Mouse (Mus musculus) neural tube, embryonic 12.5 days (tissue): ENCODE results near the gene Cdk5rap1. TPM values are rescaled to one million over a fixed set of nuclear protein-coding genes. Genes with fewer than 3 reads are reported as not detected.
"Not testable (repeated sequence)": the region's sequence is repeated elsewhere in the genome, so short reads cannot be mapped to it uniquely, and the experiment has no call there.

Source experiments
- ATAC-seq: fragments of 200-750 bp; cut with Nextera tagmentation; 2 replicates; pipeline ENCODE4 v1.8.0; 2017; ENCODE audit warnings: low read depth, mild to moderate bottlenecking, moderate TSS enrichment, moderate library complexity; ENCODE audit not compliant: low FRiP score
- H3K27ac ChIP-seq: fragments of 300-500 bp; sonication (generic); 2 replicates; pipeline ENCODE4 v1.5.1; 2016
- H3K27me3 ChIP-seq: fragments of 300-500 bp; sonication (generic); replicated peaks from 2 replicates; pipeline ENCODE4 v1.6.1; 2016; ENCODE audit warnings: mild to moderate bottlenecking
- H3K36me3 ChIP-seq: fragments of 300-500 bp; sonication (generic); 2 replicates; pipeline ENCODE4 v1.6.1; 2016; ENCODE audit warnings: mild to moderate bottlenecking
- H3K4me1 ChIP-seq: fragments of 300-500 bp; sonication (generic); 2 replicates; pipeline ENCODE4 v1.6.1; 2016
- H3K4me2 ChIP-seq: fragments of 300-500 bp; sonication (generic); replicated peaks from 2 replicates; pipeline ENCODE4 v1.6.1; 2016; ENCODE audit warnings: mild to moderate bottlenecking
- H3K4me3 ChIP-seq: fragments of 300-500 bp; sonication (generic); 2 replicates; pipeline ENCODE4 v1.5.1; 2016
- H3K9ac ChIP-seq: fragments of 300-500 bp; sonication (generic); 2 replicates; pipeline ENCODE4 v1.6.1; 2016; ENCODE audit warnings: mild to moderate bottlenecking
- H3K9me3 ChIP-seq: fragments of 300-500 bp; sonication (generic); 2 replicates; pipeline ENCODE4 v1.6.1; 2016; ENCODE audit warnings: mild to moderate bottlenecking
- WGBS: fragments of 180-500 bp; shearing (Covaris S2); methylation state at CpG from one replicate; pipeline ENCODE4 v1.1.7; 2016; 5-methylcytosine and 5-hydroxymethylcytosine counted together
- polyA plus RNA-seq: library from polyadenylated mRNA; unstranded; fragments of >200 nt; fragmentation: Nextera tagmentation; extraction: Ambion mirVana; gene quantifications from 2 replicates; pipeline ENCODE4 v1.2.1, GENCODE M21; 2016

Gene Cdk5rap1
- polyA plus RNA-seq, 1 experiment from 2014 or later = 15.7 TPM

DNA sequence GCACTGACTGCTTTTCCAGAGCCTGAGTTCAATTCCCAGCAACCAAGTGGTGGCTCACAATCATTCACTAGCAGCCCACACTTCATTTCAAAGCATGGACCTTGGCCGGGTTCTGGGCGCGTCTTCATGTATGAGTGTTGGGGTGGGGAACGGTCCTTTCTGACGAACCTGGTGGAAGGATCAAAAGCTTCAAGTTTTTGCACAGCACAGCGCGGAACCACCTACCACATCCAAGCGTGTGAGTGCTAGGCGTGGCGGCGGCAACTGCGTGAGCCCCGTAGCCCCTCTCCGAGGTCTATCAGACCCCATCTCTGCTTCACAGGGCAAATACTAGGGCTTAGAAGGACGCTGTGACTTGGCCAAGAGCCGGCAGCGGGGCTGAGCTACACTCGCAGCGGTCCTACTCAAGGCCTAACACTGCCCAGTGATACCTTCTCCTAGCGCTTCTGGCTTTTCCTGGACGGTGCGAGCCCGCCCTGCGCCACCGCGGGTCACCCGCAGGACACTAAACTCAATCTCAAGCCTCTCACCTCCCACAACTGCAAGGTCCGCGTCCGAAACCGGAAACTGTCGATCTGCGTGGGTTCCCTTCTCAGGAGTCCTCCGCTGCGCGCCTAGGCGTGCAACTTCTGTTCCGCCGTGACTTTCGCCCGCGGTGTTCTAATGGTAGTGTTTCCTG lies 520 bp downstream of the Cdk5rap1 start:
- no peaks in the 10 kb centered on the region for H3K27me3 ChIP-seq
- 0 out of 2 replicates have a peak, but pooled peaks cover 11% of the 10 kb centered on the region for H3K36me3 ChIP-seq
- under 1% methylated on average over 42 of the region's 42 CpGs for WGBS
- 0 out of 2 replicates have a peak, but pooled peaks cover 4% of the 10 kb centered on the region for H3K4me1 ChIP-seq
- H3K4me3 ChIP-seq = peak overlapping the region; percentile 76
- peak; percentile 85 for ATAC-seq
- H3K4me2 ChIP-seq = peak overlapping the region; percentile 79
- peak overlapping the region; percentile 90 for H3K9ac ChIP-seq
- H3K27ac ChIP-seq = no peak overlapping the region
- no peaks in the 10 kb centered on the region for H3K9me3 ChIP-seq

GRCm38 (mm10) chr2:154367510-154367909 lies 5.3 kb downstream of the Cdk5rap1 start:
- H3K27ac ChIP-seq = no peak overlapping the region
- ATAC-seq = no peak
- 96% methylated on average over 1 of the region's 1 CpGs for WGBS
- H3K4me3 ChIP-seq = no peak overlapping the region
- no peak overlapping the region for H3K9ac ChIP-seq
- H3K9me3 ChIP-seq = no peaks in the 10 kb centered on the region
- peaks cover 41% of the 10 kb centered on the region for H3K36me3 ChIP-seq
- no peak overlapping the region for H3K4me2 ChIP-seq
- no peaks in the 10 kb centered on the region for H3K4me1 ChIP-seq
- no peaks in the 10 kb centered on the region for H3K27me3 ChIP-seq

DNA sequence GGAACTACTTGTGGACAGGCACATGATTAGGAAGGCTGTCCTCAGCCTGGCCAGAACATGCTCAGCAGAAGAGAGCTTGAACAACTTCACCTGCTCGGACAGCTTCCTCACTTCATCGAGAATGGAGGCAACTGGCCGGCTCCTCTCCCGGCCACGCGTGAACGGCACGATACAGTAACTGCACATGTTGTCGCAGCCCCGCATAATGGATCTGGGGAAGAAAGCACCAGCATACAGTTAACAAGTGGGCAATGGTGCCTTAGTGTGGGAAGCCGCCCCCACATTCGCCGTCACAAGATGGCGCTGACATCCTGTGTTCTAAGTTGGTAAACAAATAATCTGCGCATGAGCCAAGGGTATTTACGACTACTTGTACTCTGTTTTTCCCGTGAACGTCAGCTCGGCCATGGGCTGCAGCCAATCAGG lies 18.8 kb downstream of the Cdk5rap1 start:
- not testable (repeated sequence) for H3K9me3 ChIP-seq
- Histone ChIP-seq H3K4me2 (peak overlapping the region; percentile 43), H3K36me3 (peaks cover 21% of the 10 kb centered on the region; the same call in 1 of the 2 replicates)

DNA sequence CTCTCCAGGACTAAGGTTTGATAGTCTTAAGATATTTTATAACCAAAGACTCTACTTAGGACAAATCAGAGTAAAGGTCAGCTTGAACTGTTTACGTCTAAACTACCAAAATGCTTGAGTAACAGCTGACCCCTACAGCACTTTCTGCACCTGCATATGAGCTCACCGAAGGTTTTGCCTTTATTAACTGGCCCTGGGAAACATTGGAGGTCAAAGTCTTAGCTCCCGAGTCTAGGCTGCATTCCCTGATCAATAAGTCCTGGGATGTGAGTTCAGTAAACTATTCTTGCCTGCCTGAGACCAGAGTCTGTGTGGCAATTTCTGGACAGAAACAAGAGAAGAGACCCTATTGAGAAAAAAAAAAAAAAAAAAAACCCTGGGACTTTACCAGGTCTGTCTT lies 24.7 kb downstream of the Cdk5rap1 start:
- H3K4me3 ChIP-seq = no peak overlapping the region
- no peak for ATAC-seq
- H3K27ac ChIP-seq = no peak overlapping the region
- no peaks in the 10 kb centered on the region for H3K4me1 ChIP-seq
- peaks cover 33% of the 10 kb centered on the region; the same call in 1 of the 2 replicates for H3K36me3 ChIP-seq
- no peak overlapping the region for H3K9ac ChIP-seq
- H3K9me3 ChIP-seq = no peaks in the 10 kb centered on the region
- 91% methylated on average over 3 of the region's 3 CpGs for WGBS
- H3K4me2 ChIP-seq = no peak overlapping the region
- H3K27me3 ChIP-seq = no peaks in the 10 kb centered on the region

More for the DNA sequence above, 18.8 kb downstream of the Cdk5rap1 start:
- not testable (repeated sequence) for H3K27me3 ChIP-seq, H3K4me1 ChIP-seq, ATAC-seq, H3K27ac ChIP-seq
- 82% methylated on average over 16 of the region's 19 CpGs for WGBS
- Histone ChIP-seq H3K9ac (0 out of 2 replicates have a peak overlapping the region, but pooled peaks have one; percentile 26), H3K4me3 (peak overlapping the region; percentile 21)

GRCm38 (mm10) chr2:154339356-154339755 lies 33.5 kb downstream of the Cdk5rap1 start:
- H3K4me3 ChIP-seq = no peak overlapping the region

GRCm38 (mm10) chr2:154338161-154338560 lies 34.6 kb downstream of the Cdk5rap1 start:
- Histone ChIP-seq H3K27ac (no peak overlapping the region), H3K4me2 (no peak overlapping the region), H3K4me3 (no peak overlapping the region), H3K9me3 (no peaks in the 10 kb centered on the region), H3K4me1 (no peaks in the 10 kb centered on the region), H3K36me3 (peaks cover 15% of the 10 kb centered on the region; the same call in 1 of the 2 replicates), H3K9ac (no peak overlapping the region), H3K27me3 (no peaks in the 10 kb centered on the region)
- 88% methylated on average over 1 of the region's 1 CpGs for WGBS
- no peak for ATAC-seq

More at GRCm38 (mm10) chr2:154339356-154339755, 33.5 kb downstream of the Cdk5rap1 start:
- no peaks in the 10 kb centered on the region for H3K9me3 ChIP-seq
- WGBS = 68% methylated on average over 2 of the region's 2 CpGs
- no peak overlapping the region for H3K9ac ChIP-seq
- peaks cover 15% of the 10 kb centered on the region; the same call in 1 of the 2 replicates for H3K36me3 ChIP-seq
- no peak overlapping the region for H3K4me2 ChIP-seq
- no peaks in the 10 kb centered on the region for H3K4me1 ChIP-seq
- no peak for ATAC-seq
- no peaks in the 10 kb centered on the region for H3K27me3 ChIP-seq
- H3K27ac ChIP-seq = no peak overlapping the region

- no peak overlapping the region for H3K9ac ChIP-seq
- H3K27me3 ChIP-seq = no peaks in the 10 kb centered on the region
- no peak overlapping the region for H3K4me2 ChIP-seq
- H3K4me3 ChIP-seq = no peak overlapping the region
- peaks cover 7% of the 10 kb centered on the region; the same call in 1 of the 2 replicates for H3K36me3 ChIP-seq
- H3K27ac ChIP-seq = no peak overlapping the region
- 85% methylated on average over 4 of the region's 4 CpGs for WGBS
- no peak for ATAC-seq
- H3K9me3 ChIP-seq = no peaks in the 10 kb centered on the region
- H3K4me1 ChIP-seq = no peaks in the 10 kb centered on the region
Measured at GRCm38 (mm10) chr2:154335572-154335971, 37.2 kb downstream of the Cdk5rap1 start.

GRCm38 (mm10) chr2:154326852-154327251 lies 46.0 kb downstream of the Cdk5rap1 start:
- ATAC-seq = no peak
- H3K4me3 ChIP-seq = no peak overlapping the region
- no peaks in the 10 kb centered on the region for H3K4me1 ChIP-seq
- no peak overlapping the region for H3K27ac ChIP-seq
- no peaks in the 10 kb centered on the region for H3K27me3 ChIP-seq
- no peak overlapping the region for H3K4me2 ChIP-seq
- H3K9ac ChIP-seq = no peak overlapping the region
- 84% methylated on average over 3 of the region's 3 CpGs for WGBS
- no peaks in the 10 kb centered on the region for H3K36me3 ChIP-seq
- no peaks in the 10 kb centered on the region for H3K9me3 ChIP-seq

DNA sequence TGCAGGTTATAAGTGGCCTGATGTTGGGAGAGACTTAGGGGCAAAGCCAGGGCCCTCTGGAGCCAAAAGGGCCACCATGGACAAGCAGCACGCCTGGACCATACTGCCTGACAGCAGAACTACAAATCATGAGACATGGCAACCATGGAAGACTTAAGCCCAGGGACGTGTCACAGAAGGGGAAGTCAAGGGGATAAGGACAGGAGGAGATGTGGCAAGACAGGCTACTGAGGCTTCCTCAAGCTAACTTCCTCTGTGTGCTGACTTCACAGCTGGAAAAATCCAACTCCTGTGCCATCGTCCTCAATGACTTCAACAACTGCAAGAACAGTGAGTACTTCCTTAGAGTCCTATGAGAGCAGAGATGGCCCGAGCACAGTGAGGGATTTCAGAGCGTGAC lies 59.0 kb downstream of the Cdk5rap1 start:
- WGBS = 75% methylated on average over 5 of the region's 5 CpGs
- H3K27me3 ChIP-seq, H3K4me3 ChIP-seq, H3K4me1 ChIP-seq, H3K9ac ChIP-seq, H3K4me2 ChIP-seq, H3K9me3 ChIP-seq, ATAC-seq, H3K27ac ChIP-seq, H3K36me3 ChIP-seq: not testable (repeated sequence)

- not testable (repeated sequence) for H3K4me2 ChIP-seq, ATAC-seq, H3K9ac ChIP-seq, H3K27ac ChIP-seq, H3K36me3 ChIP-seq, H3K4me3 ChIP-seq, H3K9me3 ChIP-seq, H3K4me1 ChIP-seq, H3K27me3 ChIP-seq
- WGBS = 84% methylated on average over 4 of the region's 4 CpGs
Measured at GRCm38 (mm10) chr2:154306927-154307326, 65.9 kb downstream of the Cdk5rap1 start, which contains the start of gene Bpifb9b. Bpifb9b (plus strand) TSS chr2:154307227.

GRCm38 (mm10) chr2:154304604-154305003 lies 68.2 kb downstream of the Cdk5rap1 start:
- 79% methylated on average over 1 of the region's 3 CpGs for WGBS
- H3K27ac ChIP-seq, H3K4me3 ChIP-seq, H3K4me2 ChIP-seq, H3K4me1 ChIP-seq, H3K9me3 ChIP-seq, ATAC-seq, H3K36me3 ChIP-seq, H3K9ac ChIP-seq, H3K27me3 ChIP-seq: not testable (repeated sequence)

- no peak overlapping the region for H3K9ac ChIP-seq
- ATAC-seq = no peak
- no peaks in the 10 kb centered on the region for H3K36me3 ChIP-seq
- no peak overlapping the region for H3K4me2 ChIP-seq
- no peak overlapping the region for H3K4me3 ChIP-seq
- H3K27ac ChIP-seq = no peak overlapping the region
- H3K4me1 ChIP-seq = no peaks in the 10 kb centered on the region
- 91% methylated on average over 3 of the region's 3 CpGs for WGBS
- H3K27me3 ChIP-seq = no peaks in the 10 kb centered on the region
- no peaks in the 10 kb centered on the region for H3K9me3 ChIP-seq
Measured at GRCm38 (mm10) chr2:154301763-154302162, 71.0 kb downstream of the Cdk5rap1 start.

- ATAC-seq = 0 out of 2 replicates have a peak, but pooled peaks have one; percentile 37
- Histone ChIP-seq H3K36me3 (no peaks in the 10 kb centered on the region), H3K27me3 (no peaks in the 10 kb centered on the region), H3K4me3 (no peak overlapping the region), H3K4me2 (no peak overlapping the region), H3K9me3 (no peaks in the 10 kb centered on the region), H3K9ac (no peak overlapping the region), H3K27ac (no peak overlapping the region), H3K4me1 (no peaks in the 10 kb centered on the region)
- WGBS = 9% methylated on average over 1 of the region's 1 CpGs
Measured at GRCm38 (mm10) chr2:154300496-154300895, 72.3 kb downstream of the Cdk5rap1 start.
